Mouse (Mus musculus) lung, postnatal 10 days (tissue): Measurements from ENCODE around the gene Kctd11.
"Not testable (repeated sequence)": the region's sequence is repeated elsewhere in the genome, so short reads cannot be mapped to it uniquely, and the experiment has no call there.

Experiments used
- DNase-seq: peaks from one replicate; pipeline ENCODE4 v3.0.0; 2021

The Kctd11 gene

DNA sequence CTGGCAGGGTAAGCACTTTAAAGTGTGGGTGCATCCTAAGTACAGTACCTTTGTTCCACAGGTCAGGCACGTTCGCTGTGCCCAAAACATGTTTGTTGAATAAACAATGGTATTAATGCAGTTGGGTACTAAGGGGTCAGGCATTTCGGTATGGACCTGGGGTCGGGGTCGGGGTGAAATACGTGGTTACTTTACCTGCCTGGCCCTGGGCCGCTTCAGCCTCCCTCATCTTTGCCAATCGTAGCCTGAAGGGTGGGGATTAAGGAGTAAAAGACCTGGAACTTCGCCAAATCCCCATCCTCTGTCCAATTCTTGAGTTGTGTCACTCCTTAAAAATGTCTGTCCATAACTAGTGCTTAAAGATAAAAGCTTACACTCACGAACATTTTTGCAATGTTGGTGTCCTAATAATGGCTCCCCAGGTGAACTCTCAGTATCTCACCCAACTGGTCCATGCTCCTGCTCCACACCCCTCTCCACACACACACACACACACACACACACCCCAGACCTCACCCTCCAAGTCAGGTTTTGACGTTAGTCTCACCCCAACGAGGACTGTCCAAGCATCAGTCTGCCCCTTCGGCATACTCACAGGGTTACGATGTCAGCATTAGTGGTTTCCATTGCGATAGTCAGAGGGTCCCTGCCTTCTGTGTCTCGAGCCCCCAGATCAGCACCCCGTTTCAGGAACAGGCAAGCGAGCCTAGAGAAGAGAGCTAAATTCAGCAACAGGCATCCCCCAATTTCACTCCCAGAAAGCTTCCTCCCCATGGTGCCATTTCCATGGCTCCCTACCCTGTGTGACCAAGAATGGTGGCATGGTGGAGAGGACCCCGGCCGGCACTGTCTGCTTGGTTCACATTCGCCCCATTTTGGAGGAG, 823 bp upstream of the Kctd11 start:
- peak; percentile 30 for DNase-seq

DNA sequence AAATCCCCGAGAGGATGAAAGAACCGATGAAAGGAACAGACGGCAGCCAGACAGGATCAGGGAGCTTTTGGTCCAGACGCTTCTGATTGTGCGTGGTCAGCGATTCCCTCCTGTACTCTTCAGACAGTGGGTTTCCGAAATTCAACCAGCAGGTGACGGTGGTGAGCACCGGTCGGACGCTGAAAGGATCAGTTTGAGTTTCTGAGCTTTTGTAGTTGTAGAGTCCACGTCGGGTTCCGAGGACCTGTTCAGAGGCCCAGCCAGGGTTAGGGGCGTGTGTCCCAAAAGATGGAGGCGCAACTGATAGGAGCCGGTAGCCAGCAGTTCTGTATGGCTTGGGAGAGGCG, 727 bp downstream of the Kctd11 start:
- DNase-seq = peak; percentile 91

DNA sequence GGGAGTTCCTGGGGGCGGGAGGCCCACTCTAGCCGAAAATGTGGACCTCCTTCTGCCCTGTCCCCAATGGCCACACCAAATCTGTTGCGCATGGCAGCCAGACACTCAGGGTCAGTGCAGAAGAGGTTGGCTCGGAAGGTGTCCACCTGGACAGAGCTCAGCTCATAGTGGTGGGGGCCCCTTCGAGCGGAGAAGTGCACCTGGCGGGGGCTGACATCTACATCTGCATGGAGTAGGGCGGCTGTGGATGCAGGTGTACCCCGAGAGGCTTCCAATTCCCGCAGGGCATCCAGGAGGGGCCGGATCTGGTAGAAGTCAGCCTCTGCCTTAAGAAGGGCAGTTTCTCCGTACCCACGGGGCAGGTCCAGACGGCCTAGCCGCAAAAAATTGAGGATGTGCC, 1.5 kb downstream of the Kctd11 start:
- no peak for DNase-seq

DNA sequence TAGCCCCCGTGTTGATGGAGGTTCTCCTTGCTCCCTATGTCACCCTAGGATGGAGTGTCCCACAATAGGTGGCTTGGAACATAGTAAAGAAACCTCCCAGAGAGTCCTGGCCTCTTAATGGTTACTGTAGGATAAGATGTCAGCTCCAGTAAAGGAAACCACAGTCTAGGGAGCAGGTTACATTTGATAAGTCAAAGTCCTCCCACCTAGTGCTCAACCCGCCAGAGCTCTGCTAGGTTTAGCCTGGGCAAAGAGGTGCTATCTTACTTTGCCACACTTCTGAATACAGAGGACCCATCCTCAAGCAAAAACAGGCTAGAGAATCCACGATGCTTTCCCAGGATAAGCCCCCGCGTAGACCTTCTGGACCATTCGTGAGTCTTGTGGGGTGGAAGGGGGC, 2.3 kb downstream of the Kctd11 start:
- DNase-seq = no peak

DNA sequence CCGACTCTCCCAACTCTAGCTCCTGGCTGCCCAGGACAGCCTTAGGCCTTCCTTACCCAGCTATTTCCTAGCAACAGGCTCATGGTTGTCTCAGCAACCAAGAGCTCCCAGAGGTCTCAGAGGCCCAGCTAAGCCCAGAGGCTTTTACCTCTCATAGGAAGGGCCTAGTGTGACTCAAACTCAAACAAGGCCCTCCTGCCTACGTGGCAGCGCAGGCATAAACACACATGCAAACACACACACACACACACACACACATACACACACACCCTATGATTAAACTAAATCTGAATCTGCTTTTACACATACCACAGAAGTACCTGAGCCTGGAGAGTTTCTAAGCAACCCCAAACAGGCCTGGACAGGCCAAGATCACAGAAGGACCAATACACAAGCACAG, 2.8 kb downstream of the Kctd11 start:
- DNase-seq = no peak

DNA sequence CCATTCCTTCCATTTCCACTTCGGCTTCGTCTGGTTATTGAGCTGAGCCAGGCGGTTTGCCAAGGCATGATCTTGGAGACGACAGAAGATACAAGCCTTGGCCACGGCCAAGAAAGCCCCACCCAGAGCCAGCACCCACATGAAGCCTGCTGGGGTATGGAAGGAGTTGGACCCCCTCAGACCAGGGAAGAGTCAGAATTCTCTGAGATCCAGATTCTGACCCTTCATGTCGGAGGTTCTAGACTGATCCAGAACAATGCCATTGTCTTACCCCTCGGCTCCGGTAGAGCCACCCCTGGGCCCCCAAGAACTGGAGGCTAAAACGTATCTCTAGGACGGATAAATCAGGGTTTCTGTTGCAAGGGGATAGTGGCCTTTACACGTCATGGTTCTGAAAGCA, 3.3 kb downstream of the Kctd11 start, which contains the start of gene Tmem95:
TSS of gene Tmem95 (minus strand) at position 141 of the 400 bp plus-strand sequence.
- no peak for DNase-seq

DNA sequence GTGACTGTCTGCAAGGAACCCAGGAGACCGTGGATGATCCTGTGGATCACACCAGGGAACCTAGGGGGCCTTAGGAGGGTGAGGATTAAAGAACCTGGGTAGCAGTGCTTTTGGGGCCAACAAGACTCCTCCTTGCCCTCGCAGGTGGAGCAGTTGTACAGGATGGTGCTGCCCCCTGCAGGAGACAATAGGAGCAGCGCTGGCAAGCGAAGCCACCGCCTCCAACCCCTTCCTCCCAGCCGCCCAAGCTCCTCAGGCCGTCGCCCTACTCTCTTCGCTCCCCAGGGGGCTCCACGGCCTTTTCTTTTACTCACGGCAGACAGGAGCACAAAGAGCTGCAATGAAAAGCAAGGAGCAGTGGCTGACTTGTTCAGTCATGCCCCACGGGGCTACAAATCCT, 4.3 kb downstream of the Kctd11 start:
- peak; percentile 97 for DNase-seq

DNA sequence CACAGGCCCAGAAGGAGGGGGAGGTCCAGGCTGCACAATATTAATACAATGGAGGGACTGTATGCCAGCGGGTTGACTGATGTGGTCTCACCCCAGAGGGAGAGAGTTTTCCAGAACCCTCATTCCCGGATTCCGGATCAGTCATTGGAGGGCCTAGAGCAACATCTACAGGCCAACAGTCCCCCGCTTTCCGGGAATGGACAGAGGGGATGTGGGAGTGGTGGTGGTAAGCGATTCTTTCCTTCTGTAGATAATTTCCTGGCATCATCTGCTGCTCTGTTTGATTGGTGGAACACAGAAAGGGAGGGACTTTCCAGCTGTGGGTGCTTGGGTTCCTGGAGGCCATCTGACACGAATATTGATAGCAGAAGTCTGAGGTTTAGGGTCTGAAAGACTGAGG, 5.0 kb downstream of the Kctd11 start:
- DNase-seq = peak; percentile 91

DNA sequence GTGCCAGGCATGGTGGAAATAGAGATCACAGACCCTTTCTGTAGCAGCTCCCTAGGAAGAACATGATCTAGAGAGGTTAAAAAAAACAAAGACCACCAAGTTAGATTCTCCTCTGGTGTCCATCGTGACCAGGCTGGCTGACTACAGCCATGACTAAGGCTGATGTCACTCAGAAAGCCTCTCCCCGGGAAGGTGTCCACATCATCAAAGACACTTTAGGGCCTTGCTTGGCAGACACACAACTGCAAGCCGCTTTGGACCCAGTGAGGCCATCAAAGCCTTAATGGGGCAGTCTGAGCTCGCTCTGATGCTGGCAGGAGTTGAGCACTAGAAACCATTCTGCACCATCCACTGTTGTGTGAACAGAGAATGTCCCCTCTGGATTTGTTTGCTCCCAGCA, 8.8 kb downstream of the Kctd11 start:
- no peak for DNase-seq

DNA sequence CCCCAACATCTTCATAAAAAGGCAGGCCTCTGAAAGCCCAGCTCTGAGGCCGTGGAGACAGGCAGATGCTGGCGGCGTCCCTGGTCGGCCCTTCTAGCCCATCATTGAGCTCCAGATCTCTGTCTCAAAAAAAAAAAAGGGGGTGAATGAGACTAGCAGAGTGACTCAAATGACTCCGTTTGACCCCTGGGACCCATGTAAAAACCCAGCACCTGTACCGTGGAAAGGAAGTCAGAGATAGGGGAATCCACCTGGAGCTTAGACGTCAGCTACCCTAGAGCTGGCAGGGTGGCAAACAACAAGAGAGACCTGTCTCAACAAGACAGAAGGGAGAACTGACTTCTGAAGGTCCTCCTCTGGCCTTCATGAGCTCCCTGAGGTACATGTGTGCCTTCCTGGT, 9.4 kb downstream of the Kctd11 start:
- DNase-seq = no peak

DNA sequence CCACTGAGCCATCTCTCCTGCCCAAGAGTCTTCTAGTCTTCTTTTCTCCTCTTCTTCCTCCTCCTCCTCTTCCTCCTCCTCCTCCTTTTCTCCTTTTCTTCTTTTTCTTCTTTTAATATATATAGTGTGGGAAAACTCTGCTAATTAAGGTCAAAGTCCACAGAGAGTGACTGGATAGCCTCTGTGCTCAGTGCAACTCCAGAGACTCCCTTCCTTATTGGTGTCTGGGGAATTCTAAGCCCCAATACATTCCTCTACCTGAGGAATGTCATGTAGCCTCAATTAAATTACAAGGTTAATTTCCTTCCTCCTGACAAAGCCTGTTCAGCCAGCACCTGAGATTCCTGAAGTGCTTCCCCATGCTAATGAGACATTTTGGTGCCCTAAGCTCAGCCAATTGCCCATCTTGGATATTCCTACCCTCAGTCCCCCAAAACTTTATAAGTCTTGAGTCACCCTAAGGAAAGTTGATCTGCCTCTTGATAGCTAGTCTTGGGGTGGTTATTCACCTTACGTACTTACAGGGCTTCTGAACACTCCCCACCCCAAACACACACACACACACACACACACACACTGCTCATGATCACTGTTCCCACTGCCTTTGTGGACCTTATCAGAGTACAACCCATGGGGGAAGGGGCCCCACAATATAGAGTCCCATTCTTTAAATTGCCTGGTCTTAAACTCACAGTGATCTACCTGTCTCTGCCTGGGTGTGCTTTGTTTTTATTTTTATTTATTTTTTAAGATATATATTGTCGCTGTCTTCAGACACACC, 10.7 kb downstream of the Kctd11 start:
- DNase-seq = no peak

DNA sequence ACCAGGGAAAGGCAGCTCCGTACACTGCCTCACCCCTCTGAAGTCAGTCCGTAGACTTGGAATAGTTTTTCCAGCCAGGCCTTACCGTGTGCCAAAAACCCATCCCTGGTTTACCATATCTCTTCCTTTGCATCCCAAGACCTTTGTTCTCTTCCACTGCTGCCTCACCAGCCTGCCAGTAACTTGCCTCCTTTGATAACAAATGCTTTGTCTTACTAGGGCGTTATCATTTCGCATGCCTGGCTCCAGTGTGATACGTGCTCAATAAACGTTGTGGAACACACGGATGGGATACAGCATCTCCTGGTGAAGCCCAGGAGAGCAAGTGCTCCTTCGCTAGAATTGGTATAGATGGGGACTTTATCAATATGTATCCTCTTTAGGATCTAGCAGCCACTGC, 13.9 kb downstream of the Kctd11 start:
- no peak for DNase-seq

DNA sequence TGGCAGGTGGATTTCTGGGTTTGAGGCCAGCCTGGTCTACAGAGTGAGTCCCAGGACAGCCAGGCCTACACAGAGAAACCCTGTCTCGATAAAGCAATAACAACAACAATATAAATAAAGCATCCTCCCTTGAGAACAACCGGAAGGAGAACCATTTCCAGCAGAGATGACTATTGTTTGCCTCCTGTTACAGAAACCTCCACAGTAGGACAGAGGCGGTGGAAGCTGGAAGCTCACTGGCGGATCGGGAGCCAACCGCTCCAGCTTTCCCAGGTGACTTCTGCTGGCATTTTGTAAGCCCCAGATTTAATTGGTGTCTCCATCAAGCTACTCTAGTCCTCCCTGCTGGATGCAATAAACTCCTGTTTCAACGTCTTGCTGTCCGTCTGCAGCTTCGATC, 15.6 kb downstream of the Kctd11 start:
- no peak for DNase-seq

DNA sequence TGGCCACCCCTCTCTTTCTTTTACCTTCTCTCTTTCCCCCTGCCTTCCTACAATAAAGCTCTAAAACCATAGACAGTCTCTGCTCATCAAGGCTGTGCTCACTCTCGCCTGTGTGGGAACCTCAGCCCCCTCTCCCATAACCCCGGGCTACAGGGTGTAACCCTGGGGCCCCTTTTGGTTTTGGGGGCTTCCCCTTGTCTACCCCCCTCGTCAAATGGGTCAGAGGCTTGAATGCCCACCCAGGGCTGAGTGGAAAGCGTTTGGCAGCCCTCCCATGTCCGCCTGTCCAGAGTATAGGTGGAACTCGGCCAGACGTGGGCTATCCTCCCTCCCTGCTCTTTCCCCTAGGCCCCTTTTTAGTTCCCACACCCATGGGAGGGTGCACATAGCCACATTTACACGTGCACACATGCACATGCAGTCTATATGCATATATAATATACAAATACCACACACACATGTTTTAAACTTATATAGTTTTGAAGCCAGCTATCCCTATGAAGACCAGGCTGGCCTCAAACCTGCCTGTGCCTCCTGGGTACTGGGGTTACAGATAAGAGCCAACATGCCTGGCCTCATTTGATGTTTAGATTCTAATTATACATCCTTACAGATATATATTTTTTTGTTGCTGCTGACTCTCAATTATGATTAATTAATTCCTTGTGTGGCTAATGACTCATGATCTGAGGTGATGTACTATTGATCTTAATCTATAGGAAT, 16.9 kb downstream of the Kctd11 start:
- DNase-seq = no peak

DNA sequence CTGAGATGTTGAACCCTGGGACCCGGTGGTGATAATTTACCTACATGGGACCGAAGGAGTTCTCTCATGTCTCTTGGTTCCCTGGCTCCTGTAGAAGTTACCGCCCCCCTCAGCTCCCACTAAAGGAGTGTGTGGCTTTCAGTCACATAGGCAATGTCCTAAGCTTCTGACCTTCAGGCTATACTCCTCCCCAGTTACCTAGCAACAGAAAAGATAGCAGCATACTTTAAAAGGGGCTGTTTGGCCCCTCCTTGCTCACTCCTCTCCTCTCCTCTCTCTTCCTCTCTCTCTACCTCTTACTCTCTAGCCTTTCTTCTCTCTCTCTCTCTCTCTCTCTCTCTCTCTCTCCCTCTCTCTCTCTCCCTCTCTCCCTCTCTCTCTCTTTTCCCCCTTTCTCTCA, 17.5 kb downstream of the Kctd11 start:
- not testable (repeated sequence) for DNase-seq

DNA sequence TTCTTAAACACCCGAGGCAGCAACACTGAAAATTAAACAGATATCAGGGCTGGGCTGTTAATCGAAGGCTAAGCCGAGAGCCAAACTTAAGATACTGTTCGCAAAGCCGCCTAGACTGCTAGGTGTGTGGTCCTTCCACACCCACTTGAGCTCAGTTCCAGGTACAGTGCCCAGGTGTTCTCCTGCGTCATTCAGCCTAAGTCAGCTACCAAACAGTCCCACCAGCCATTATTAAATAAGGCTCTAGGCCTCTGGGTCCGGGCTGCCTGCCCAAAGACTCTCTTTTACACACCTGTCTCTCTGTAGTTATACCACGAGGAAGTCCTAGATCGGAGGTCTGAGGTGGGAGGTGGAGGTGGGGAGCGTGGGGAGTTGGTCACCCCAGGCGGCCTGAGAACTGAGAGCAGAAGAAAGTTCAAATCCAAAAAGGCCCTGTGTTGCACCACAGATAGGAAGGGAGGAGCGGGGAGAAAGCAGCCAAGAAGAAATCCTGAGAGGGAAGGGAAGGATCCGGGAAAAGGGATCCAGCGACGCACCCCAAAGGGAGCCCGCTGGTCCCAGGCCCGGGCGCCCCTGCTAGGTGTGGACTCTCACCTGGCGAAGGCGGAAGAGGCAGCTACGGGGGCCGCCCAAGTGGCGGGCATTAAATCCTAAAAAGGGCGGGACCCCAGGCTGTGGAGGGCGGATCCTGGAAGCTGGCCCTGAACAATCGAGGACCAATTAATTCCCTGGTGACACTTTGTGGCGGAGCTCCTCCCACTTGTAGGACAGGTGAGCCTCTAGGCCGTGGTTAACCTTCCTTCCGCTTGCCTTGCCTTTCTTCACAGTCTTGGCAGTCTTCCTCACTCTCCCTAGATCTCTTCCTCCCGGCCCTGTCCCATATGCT, 22.9 kb downstream of the Kctd11 start, which contains the start of gene Tnk1:
TSS of gene Tnk1 (minus strand) at position 618 of the 886 bp plus-strand sequence.
- DNase-seq = peak; percentile 68

DNA sequence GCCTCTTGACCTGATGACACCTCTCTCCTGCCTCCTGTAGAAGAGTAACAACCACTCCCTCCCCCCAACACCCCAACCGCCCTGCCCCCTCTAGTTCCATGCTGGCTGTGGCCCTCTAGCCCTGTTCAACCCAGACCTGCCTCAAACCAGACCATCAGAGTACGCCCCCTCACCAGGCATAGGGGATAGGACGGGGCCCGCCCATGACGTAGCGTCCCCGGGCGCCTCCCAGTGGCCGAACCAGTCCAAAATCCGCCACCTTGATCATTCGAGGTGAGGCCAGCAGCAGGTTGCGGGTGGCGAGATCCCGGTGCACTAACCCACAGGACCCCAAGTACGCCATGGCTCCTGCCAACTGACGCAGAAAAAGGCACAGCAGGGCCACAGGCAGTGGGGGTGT, 25.9 kb downstream of the Kctd11 start:
- DNase-seq = peak; percentile 66

DNA sequence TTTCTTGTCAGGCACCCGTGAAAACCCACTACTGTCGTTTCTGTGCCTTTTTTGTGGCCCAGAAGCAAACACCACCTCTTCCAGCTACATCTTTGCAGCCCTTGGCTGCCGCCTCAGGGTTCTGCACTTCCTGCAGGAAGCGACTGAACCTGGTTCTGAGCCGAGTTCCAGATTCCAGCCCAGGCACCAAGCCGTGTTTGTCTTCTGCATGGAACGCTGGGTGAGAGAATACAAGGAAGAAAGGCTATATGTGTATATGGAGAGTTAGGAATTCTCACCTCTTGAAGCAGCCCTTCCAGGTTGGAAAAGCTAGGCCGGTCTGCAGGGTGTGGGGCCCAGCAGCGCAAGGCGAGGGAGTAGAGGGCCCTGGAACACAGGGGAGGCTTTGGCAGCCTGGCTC, 26.5 kb downstream of the Kctd11 start:
- no peak for DNase-seq

DNA sequence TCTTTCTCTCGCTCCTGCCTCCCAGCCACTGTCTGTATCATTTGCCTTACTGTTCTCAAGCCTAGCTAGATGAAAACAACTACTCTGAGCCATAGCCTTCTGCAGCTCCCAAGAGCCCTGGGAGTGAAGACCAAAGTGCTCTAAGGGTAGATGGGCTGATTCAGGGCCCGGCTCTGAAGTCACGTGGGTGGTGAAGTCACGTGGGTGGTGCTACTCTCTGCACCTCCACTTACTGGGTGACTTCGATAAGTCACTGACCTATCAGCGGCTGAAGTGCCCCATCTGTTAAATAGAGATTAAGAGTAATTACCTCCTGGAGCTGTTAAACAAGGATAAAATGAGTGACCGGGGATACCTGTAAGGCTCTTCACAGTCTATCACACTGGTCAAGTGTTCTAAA, 27.2 kb downstream of the Kctd11 start:
- no peak for DNase-seq

DNA sequence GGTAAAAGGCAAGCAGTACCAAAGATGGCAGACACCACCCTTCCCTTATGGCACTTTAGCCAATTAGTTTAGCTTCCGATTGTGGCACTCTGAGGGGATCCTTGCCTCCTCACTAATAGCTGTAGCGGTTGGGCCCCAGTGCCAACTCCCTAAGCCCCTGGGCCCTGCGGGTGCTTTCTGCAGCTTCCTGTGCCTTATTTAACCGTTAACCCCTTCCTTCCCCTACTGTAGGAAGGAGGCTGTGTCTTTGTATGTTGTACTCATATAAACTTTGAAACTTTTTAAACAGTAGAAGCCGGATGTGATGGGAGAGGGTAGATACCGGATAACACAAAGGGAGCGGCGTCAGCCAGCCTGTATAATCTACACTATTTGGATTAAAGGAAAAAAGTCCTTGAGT, 30.5 kb downstream of the Kctd11 start:
- DNase-seq = no peak

DNA sequence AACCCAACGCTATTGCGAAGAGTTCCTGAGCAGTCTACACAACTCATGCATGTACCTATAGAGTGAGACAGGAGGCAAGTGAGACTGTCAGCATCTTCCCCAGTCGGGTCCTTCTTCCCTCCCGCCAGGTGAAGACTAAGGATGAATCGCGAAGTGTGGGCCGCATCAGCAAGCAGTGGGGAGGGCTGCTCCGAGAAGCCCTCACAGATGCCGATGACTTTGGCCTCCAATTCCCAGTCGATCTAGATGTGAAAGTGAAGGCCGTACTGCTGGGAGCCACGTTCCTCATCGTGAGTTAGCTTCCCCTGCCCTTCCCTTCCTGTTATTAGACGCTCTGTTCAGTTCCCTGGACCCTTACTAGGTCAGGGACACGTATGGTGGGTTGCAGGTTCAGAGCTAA, 31.3 kb downstream of the Kctd11 start:
- DNase-seq = no peak

DNA sequence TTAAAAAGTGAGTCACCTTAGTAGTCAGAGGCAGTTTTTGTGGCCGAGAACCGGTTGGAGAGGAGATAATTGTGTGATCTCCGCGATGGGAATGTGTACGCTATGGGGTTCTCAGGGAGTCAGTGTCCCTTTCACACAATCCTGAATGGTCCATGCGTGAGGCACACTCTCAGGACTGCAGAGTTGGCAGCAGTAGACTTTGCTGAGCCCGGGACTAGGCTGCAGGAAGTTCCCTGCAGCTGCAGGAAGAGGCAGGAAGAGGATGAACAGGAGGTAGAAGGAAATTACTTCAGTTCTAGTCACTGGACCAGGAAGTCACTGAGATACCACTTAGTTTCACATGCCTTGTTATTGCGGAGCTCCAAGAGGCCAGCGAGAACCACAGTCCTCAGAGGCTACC, 32.1 kb downstream of the Kctd11 start:
- peak; percentile 29 for DNase-seq

DNA sequence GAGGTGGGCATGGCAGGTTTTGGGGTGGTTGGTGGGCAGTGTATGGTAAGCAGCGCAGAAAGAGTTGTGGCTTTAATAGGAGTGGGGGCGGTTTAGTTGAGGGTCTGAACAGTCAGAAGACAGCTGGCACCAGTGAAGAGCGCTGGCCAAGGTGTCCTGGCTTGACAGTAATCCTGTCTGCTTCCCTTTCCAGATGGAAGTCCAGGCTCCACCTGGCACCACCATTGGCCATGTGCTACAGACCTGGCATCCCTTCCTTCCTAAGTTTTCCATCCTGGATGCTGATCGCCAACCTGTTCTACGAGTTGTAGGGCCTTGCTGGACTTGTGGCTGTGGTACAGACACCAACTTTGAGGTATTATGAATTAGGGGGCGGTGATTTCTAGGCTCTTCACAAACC, 33.2 kb downstream of the Kctd11 start:
- no peak for DNase-seq
